Mouse (Mus musculus) lung, embryonic 14.5 days (tissue): ENCODE data around the gene A4galt. TPM values are rescaled to one million over a fixed set of nuclear protein-coding genes. Genes with fewer than 3 reads are reported as not detected.
A peak's percentile ranks its signal among the peaks of the same experiment; 100 is the strongest.
"Not testable (repeated sequence)": the region's sequence is repeated elsewhere in the genome, so short reads cannot be mapped to it uniquely, and the experiment has no call there.

Source experiments
- ATAC-seq: fragments of 200-750 bp; cut with Nextera tagmentation; 2 replicates; pipeline ENCODE4 v1.8.0; 2017; ENCODE audit warnings: mild to moderate bottlenecking, moderate TSS enrichment, moderate library complexity; ENCODE audit not compliant: insufficient read depth
- DNase-seq: peaks from one replicate; pipeline ENCODE4 v3.0.0-alpha.2; 2015
- H3K27ac ChIP-seq: fragments of 300-500 bp; sonication (generic); 2 replicates; pipeline ENCODE4 v1.5.1; 2014; ENCODE audit warnings: low read depth, mild to moderate bottlenecking, moderate library complexity
- H3K27me3 ChIP-seq: fragments of 300-500 bp; sonication (generic); 2 replicates; pipeline ENCODE4 v1.6.1; 2014; ENCODE audit warnings: low read length, control low read depth; ENCODE audit not compliant: insufficient read depth
- H3K36me3 ChIP-seq: fragments of 300-500 bp; sonication (generic); 2 replicates; pipeline ENCODE4 v1.6.1; 2014; ENCODE audit warnings: control low read depth; ENCODE audit not compliant: insufficient read depth
- H3K4me1 ChIP-seq: fragments of 300-500 bp; sonication (generic); 2 replicates; pipeline ENCODE4 v1.6.1; 2014; ENCODE audit warnings: antibody characterized with exemption, control low read depth; ENCODE audit not compliant: insufficient read depth
- H3K4me2 ChIP-seq: fragments of 300-500 bp; sonication (generic); 2 replicates; pipeline ENCODE4 v1.6.1; 2014; ENCODE audit warnings: mild to moderate bottlenecking
- H3K4me3 ChIP-seq: fragments of 300-500 bp; sonication (generic); 2 replicates; pipeline ENCODE4 v1.5.1; 2014; ENCODE audit warnings: low read depth, low read length
- H3K9ac ChIP-seq: fragments of 300-500 bp; sonication (generic); 2 replicates; pipeline ENCODE4 v1.6.1; 2014
- H3K9me3 ChIP-seq: fragments of 300-500 bp; sonication (generic); 2 replicates; pipeline ENCODE4 v1.6.1; 2016; ENCODE audit warnings: low read depth, low read length, control low read depth
- CTCF ChIP-seq: IDR thresholded peaks from 2 replicates; pipeline ENCODE4 v1.5.1; 2016; ENCODE audit warnings: antibody characterized with exemption, low read depth
- WGBS: fragments of 180-500 bp; shearing (Covaris S2); extraction: QIAGEN DNeasy Blood & Tissue Kit; methylation state at CpG from one replicate; pipeline ENCODE4 v1.1.7; 2014; 5-methylcytosine and 5-hydroxymethylcytosine counted together
- polyA plus RNA-seq: library from polyadenylated mRNA; unstranded; fragments of >200 nt; fragmentation: Nextera tagmentation; extraction: Ambion mirVana; gene quantifications from 2 replicates; pipeline ENCODE4 v1.2.1, GENCODE M21; 2014

A4galt gene
- polyA plus RNA-seq, 1 experiment from 2014 or later = 2.4 TPM

DNA sequence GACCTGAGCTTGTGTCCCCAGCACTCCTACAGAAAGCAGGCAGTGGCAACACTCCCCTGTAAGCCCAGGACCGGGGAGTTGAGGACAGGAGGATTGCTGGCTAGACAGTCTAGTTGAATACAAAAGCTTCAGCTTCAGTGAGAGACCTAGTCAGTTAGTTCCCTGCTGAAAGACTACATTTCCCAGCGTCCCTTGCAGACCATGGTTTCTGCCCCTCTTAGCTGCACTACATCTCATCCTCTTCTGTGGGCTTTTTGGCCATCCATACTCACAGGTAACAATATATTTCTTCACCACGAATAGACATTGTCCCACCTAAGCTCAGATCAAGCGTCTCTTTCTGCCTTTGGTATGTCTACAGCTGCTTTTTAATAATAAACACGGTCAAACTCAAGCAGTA is 30.8 kb upstream of the A4galt start:
- Histone ChIP-seq H3K27me3 (no peaks in the 10 kb centered on the region), H3K9ac (no peak overlapping the region), H3K27ac (no peak overlapping the region), H3K4me1 (no peaks in the 10 kb centered on the region), H3K36me3 (no peaks in the 10 kb centered on the region), H3K9me3 (no peaks in the 10 kb centered on the region), H3K4me2 (no peak overlapping the region), H3K4me3 (no peak overlapping the region)
- DNase-seq = no peak
- WGBS = 70% methylated on average over 5 of the region's 5 CpGs
- no peak for TF ChIP-seq CTCF
- ATAC-seq = no peak

DNA sequence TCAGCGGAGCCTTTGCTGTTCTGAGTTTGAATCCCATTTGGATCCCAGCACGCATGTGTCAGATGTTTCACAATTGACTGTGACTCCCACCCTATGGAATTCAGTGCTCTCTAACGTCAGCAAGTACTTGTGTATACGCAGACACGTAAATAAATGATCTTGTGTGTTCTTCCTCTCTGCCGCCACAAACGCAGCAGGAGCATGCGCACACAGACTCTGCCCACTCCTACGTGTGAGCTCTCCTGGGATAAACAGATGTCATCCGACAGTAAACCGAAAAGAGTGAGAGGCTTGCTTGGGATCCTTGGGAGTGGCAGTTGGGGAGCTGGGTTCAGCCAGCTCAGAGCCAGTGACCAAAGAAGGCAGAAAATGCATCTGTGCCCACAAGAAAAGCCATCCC is 29.7 kb upstream of the A4galt start:
- no peak for TF ChIP-seq CTCF
- peak overlapping the region; percentile 72 for H3K27ac ChIP-seq
- H3K9ac ChIP-seq = no peak overlapping the region
- ATAC-seq (peak; percentile 65), DNase-seq (peak; percentile 73)
- H3K4me3 ChIP-seq = no peak overlapping the region
- no peaks in the 10 kb centered on the region for H3K9me3 ChIP-seq
- peak overlapping the region; percentile 27; the same call in 1 of the 2 replicates for H3K4me2 ChIP-seq
- H3K4me1 ChIP-seq = no peaks in the 10 kb centered on the region
- H3K27me3 ChIP-seq = no peaks in the 10 kb centered on the region
- no peaks in the 10 kb centered on the region for H3K36me3 ChIP-seq
- WGBS = 25% methylated on average over 11 of the region's 11 CpGs

DNA sequence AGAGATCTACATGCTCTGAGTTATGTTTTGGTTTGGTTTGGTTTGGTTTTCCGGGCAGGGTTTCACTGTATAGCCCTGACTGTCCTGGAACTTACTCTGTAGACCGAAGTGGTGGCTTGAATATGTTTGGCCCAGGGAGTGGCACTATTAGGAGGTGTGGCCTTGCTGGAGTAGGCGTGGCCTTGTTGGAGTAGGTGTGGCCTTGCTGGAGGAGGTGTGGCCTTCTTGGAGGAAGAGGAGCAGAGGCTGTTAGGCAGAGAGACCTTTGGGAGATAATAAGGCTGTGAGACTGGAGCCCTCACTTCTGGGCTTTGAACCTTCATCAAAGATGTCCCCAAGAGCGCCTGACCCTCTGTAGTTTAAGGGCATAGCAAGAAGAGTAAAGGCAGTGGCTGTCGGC is 27.0 kb upstream of the A4galt start:
- Histone ChIP-seq H3K27me3 (no peaks in the 10 kb centered on the region), H3K9me3 (no peaks in the 10 kb centered on the region), H3K27ac (no peak overlapping the region), H3K4me1 (no peaks in the 10 kb centered on the region), H3K9ac (no peak overlapping the region), H3K4me3 (no peak overlapping the region), H3K36me3 (no peaks in the 10 kb centered on the region), H3K4me2 (no peak overlapping the region)
- WGBS = 88% methylated on average over 5 of the region's 5 CpGs
- no peak for TF ChIP-seq CTCF
- no peak for DNase-seq
- no peak for ATAC-seq

DNA sequence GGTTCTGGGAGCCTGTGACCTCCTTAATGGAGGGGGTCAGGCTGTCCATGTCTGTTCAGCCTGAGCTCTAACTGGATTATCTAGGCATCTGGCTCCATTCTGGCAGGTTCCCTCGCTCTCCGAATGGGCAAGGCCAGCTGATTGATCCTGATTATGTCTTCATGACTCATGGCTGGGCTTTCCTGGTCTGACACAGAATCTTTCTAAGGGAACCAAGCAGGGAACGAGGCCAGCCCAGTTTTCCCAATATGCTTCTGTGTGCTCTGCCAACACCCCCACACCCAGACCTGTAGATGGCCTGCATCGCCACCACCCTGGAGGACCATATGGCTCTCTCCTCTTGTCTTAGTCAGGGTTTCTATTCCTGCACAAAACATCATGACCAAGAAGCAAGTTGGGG is 25.9 kb upstream of the A4galt start:
- H3K36me3 ChIP-seq = no peaks in the 10 kb centered on the region
- no peak overlapping the region for H3K27ac ChIP-seq
- DNase-seq = no peak
- H3K4me2 ChIP-seq = no peak overlapping the region
- TF ChIP-seq CTCF = no peak
- H3K9ac ChIP-seq = no peak overlapping the region
- no peaks in the 10 kb centered on the region for H3K9me3 ChIP-seq
- WGBS = 79% methylated on average over 4 of the region's 4 CpGs
- ATAC-seq = no peak
- no peaks in the 10 kb centered on the region for H3K27me3 ChIP-seq
- no peaks in the 10 kb centered on the region for H3K4me1 ChIP-seq
- no peak overlapping the region for H3K4me3 ChIP-seq

DNA sequence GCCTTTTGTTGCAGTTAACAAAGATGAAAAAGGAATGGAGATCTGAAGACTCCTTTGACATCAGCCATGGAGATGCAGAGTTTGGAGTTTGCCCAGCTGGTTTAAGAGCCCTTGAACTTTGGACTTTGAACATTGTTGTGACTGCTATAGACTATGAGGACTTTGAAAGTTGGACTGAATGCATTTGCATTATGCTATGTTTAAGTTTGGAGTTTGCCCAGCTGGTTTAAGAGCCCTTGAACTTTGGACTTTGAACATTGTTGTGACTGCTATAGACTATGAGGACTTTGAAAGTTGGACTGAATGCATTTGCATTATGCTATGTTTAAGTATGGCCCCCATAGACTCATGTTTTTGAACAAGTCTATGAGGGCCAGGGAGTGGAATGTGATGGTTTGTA is 22.7 kb upstream of the A4galt start:
- H3K4me2 ChIP-seq, H3K9ac ChIP-seq, H3K36me3 ChIP-seq, H3K4me3 ChIP-seq, H3K27ac ChIP-seq, H3K27me3 ChIP-seq, H3K9me3 ChIP-seq, H3K4me1 ChIP-seq: not testable (repeated sequence)
- ATAC-seq (peak; percentile 81), DNase-seq (peak; percentile 22)

DNA sequence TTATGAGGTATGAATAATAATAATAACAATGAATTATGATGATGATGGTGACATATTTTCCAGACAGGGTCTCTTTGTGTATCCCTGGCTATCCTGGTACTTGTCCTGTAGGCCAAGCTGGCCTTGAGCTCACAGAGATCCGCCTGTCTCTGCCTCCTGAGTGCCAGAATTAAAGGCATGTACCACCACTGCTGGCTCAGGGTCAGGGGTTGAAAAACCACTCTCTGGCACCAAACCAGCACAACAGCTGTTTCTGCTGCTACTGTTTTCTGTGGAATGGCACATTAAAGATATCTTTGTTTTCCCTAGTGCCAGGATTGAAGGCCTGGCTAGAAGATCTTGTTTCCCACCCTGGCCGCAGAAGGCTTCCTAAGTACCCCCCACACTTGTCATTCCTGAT is 21.4 kb upstream of the A4galt start:
- no peaks in the 10 kb centered on the region for H3K4me1 ChIP-seq
- TF ChIP-seq CTCF = no peak
- ATAC-seq (no peak), DNase-seq (no peak)
- no peaks in the 10 kb centered on the region for H3K27me3 ChIP-seq
- H3K9me3 ChIP-seq = no peaks in the 10 kb centered on the region
- no peak overlapping the region for H3K27ac ChIP-seq
- 87% methylated on average over 2 of the region's 2 CpGs for WGBS
- no peak overlapping the region for H3K9ac ChIP-seq
- no peak overlapping the region for H3K4me2 ChIP-seq
- H3K4me3 ChIP-seq = no peak overlapping the region
- H3K36me3 ChIP-seq = no peaks in the 10 kb centered on the region

DNA sequence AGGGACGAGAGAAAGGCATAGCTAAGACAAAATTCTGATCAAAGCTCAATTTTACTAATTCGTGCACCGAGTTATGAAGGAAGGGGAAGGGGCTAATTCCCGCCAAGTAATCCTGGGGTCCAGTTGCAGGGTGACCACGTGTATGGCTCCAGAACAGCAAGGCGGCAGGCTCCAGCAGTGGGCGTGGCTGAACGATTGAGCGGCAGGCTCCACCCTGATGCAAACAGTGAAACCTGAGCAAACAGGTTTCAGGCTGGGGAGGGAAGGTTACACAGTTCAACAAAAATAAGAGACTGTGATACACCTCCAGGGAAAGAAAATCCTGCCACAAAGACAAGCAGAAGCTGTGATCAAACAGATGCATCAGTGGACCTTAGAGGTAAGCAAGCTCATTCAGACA is 19.6 kb upstream of the A4galt start:
- H3K27ac ChIP-seq, H3K4me1 ChIP-seq, H3K27me3 ChIP-seq, DNase-seq, ATAC-seq, H3K9ac ChIP-seq, H3K36me3 ChIP-seq, H3K4me3 ChIP-seq, H3K9me3 ChIP-seq, H3K4me2 ChIP-seq: not testable (repeated sequence)
- 19% methylated on average over 9 of the region's 9 CpGs for WGBS

DNA sequence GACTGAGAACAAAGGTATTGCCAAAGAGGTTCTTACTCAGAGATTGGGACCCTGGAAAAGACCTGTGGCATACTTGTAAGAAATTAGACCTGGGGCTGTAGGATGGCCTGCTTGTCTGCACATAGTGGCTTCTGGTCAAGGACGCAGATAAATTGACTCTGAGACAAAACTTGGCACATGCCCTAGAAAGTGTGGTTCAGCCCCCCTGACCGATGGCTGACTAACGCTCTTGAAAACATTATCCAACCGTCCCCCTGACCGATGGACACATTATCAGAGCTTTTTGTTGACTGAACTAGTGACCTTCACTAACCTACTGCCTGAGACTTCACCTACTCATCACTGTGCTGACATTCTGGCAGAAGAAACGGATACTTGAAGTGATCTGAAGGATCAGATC is 18.4 kb upstream of the A4galt start:
- H3K9ac ChIP-seq, H3K4me1 ChIP-seq, H3K27me3 ChIP-seq, ATAC-seq, H3K9me3 ChIP-seq, H3K36me3 ChIP-seq, H3K4me3 ChIP-seq, H3K27ac ChIP-seq, H3K4me2 ChIP-seq, DNase-seq: not testable (repeated sequence)
- whole genome bisulfite sequencing = 41% methylated on average over 6 of the region's 6 CpGs

DNA sequence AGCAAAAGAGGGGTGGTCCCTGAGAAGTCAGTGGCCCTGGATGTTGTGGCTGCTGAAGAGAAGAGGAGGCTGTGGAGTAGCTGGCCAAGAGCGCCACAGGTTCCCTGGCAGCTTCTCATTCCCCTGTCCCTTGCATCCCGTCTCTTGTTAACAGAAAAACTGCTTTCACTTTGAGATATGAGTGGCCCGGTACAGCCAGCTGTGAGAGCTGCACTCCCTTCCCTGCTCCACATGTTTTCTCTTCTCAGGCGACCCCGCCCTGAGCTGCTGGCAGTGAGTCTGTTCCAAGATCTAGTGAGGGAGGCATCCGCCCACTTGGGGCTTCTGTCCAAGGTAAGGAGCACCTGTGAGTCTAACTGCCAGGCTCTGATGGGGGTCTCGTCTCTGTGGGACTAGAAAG is 16.9 kb upstream of the A4galt start:
- WGBS = 23% methylated on average over 6 of the region's 7 CpGs
- not testable (repeated sequence) for H3K4me2 ChIP-seq, H3K27me3 ChIP-seq, H3K4me1 ChIP-seq, H3K36me3 ChIP-seq, DNase-seq, H3K27ac ChIP-seq, ATAC-seq, H3K4me3 ChIP-seq, H3K9me3 ChIP-seq, H3K9ac ChIP-seq
